Mouse (Mus musculus) brain, embryonic 14.5 days (tissue): ENCODE measurements around the gene Tpr. TPM values are rescaled to one million over a fixed set of nuclear protein-coding genes. Genes with fewer than 3 reads are reported as not detected.
A peak's percentile ranks its signal among the peaks of the same experiment; 100 is the strongest.

ENCODE experiments used
- DNase-seq: peaks from one replicate; pipeline ENCODE4 v3.0.0-alpha.2; 2011; ENCODE audit warnings: low read depth
- CTCF ChIP-seq: fragments of 200-500 bp; IDR thresholded peaks from 2 replicates; pipeline ENCODE4 v1.5.1; 2012; ENCODE audit warnings: inconsistent platforms, mild to moderate bottlenecking, moderate library complexity, borderline replicate concordance; ENCODE audit not compliant: insufficient read depth, insufficient read length; ENCODE audit errors: extremely low read depth
- POLR2A ChIP-seq: fragments of 200-500 bp; IDR thresholded peaks from 2 replicates; pipeline ENCODE4 v1.6.1; 2012; ENCODE audit warnings: mild to moderate bottlenecking, inconsistent platforms, borderline replicate concordance; ENCODE audit not compliant: poor library complexity, insufficient read depth, insufficient read length, severe bottlenecking; ENCODE audit errors: extremely low read depth
- polyA plus RNA-seq: library from polyadenylated mRNA; depleted of rRNA; stranded (reverse); fragments of >200 nt; gene quantifications from 2 replicates; pipeline ENCODE4 v1.2.3, GENCODE M21; 2012; rRNA removed

The Tpr gene
- 72.1 and 111 TPM in 2 replicates for polyA plus RNA-seq

GRCm38 (mm10) chr1:150392638-150393487, at the start of gene Tpr, which contains the start of gene Odr4:
Tpr (plus strand) TSS chr1:150392838.
Odr4 (minus strand) TSS chr1:150393080.
- peak; percentile 100 for DNase-seq
- TF ChIP-seq CTCF (peak; percentile 66), POLR2A (peak; percentile 93)

GRCm38 (mm10) chr1:150360864-150361263, 31.8 kb upstream of the Tpr start:
- TF ChIP-seq POLR2A: no peak
- no peak for TF ChIP-seq CTCF
- DNase-seq: no peak

GRCm38 (mm10) chr1:150372895-150373294, 19.7 kb upstream of the Tpr start:
- peak; percentile 14 for DNase-seq
- no peak for TF ChIP-seq CTCF
- TF ChIP-seq POLR2A: no peak

DNA sequence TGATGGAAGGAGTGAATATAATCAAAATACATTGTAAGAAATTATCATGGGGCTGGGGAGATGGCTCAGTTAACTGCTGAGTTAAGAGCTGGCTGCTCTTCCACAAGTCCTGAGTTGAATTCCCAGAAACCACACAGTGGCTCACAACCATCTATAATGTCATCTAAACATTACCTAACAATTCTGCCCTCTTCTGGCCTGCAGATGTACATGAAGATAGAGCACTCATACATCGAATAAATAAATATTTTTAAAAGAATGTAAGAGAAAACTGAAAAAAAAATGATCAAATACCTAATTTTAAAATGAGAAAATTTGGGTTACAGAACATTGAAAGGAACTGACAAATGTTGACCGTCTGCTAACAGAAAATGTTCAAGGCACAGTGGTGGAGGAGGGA, 18.4 kb upstream of the Tpr start:
- TF ChIP-seq CTCF (no peak), POLR2A (no peak)
- DNase-seq: no peak

DNA sequence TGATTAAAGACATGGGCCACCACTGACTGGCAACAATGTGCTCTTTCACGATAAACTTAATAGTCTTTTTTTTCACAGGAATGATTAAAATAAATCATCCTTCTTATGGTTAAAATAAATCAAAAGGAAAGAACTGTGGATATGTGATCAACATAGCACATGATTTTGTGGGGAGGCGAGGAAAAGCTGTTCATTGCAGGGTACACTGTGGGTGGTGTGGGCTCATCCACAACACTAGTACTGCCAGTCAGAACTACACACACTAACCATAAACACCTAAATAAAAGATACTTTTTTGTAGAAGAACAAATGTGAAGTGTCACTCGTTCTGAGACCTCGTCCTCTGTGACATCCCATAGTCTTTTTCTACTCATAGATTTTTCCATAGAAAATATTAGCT, 8.5 kb upstream of the Tpr start:
- TF ChIP-seq CTCF (no peak), POLR2A (no peak)
- DNase-seq: no peak

DNA sequence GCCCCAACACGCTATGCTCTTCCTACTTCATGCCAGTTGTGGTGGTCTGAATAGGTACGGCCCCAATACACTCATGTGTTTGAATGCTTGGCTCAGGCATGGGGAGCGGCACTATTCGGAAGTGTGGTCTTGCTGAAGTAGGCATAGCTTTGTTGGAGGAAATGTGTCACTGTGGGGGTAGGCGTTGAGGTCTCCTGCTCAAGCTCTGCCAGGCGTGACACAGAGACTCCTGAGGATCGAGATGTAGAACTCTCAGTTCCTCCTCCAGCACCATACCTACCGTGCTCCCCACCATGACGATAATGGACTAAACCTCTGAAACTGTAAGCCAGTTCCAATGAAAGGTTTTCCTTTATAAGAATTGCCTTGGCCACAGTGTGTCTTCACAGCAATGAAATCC, 5.1 kb upstream of the Tpr start:
- TF ChIP-seq CTCF (no peak), POLR2A (no peak)
- DNase-seq: no peak

GRCm38 (mm10) chr1:150389390-150390129, 3.1 kb upstream of the Tpr start:
- no peak for DNase-seq
- TF ChIP-seq CTCF: no peak
- no peak for TF ChIP-seq POLR2A

- TF ChIP-seq CTCF (no peak), POLR2A (no peak)
- DNase-seq: no peak
Measured at GRCm38 (mm10) chr1:150391931-150392637, 554 bp upstream of the Tpr start.

GRCm38 (mm10) chr1:150393488-150393852, 832 bp downstream of the Tpr start:
- TF ChIP-seq CTCF: no peak
- no peak for TF ChIP-seq POLR2A
- no peak for DNase-seq

DNA sequence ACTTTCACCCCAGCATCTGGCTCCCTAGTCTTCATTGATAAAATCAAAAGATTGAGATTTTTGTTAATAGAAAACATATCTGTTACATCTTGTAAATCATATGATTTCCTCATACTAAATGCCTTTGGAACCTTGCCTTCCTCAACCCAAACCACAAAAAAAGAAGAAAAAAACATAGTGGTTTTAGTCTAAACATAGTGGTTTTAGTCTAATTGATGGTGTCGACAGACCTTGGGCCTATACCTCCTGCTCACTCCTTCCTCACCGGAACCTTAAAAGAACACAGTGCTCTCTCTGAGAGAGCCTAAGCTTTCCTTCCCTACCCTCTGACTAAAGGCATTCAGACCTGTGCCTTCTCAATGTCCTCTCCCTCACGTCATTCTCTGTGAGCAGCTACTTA, 3.4 kb downstream of the Tpr start:
- no peak for TF ChIP-seq POLR2A
- TF ChIP-seq CTCF: no peak
- DNase-seq: no peak

DNA sequence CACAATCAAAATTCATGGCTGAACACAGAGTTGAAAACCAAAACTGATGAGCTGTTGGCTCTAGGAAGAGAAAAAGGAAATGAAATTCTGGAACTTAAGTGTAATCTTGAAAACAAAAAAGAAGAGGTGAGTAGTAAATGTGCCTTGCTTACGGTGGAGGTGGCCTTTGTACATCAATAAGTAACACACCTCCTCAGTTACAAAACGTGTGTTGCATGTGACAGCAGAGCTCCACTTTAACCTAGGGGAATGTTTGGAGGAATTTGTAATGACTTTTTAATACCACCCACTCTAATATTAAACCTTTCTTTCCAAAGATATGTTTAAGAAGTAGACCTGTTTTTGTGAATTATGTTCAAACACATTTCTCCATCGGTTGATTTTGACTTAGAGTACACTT, 11.3 kb downstream of the Tpr start:
- TF ChIP-seq CTCF: no peak
- no peak for TF ChIP-seq POLR2A
- DNase-seq: no peak

GRCm38 (mm10) chr1:150404555-150404954, 11.9 kb downstream of the Tpr start:
- TF ChIP-seq CTCF (no peak), POLR2A (no peak)
- DNase-seq: no peak

GRCm38 (mm10) chr1:150407285-150407684, 14.6 kb downstream of the Tpr start:
- TF ChIP-seq CTCF (no peak), POLR2A (no peak)
- DNase-seq: no peak

- no peak for TF ChIP-seq CTCF
- no peak for TF ChIP-seq POLR2A
- no peak for DNase-seq
Measured at GRCm38 (mm10) chr1:150409996-150410395, 17.4 kb downstream of the Tpr start.

DNA sequence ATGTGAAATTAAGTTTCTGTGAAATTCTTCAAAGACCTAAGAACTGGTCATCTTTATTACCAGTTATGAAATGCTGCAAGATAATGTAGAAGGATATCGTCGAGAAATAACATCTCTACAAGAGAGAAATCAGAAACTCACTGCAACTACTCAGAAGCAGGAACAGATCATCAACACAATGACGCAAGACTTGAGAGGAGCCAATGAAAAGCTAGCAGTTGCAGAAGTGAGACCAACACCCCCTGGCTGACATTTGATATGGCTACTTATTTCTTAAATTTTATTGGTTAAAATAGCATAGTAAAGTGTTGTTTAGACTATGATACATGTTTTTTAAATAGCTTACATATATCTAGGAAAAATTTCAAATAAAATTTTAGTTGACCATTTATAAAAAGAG, 23.4 kb downstream of the Tpr start:
- TF ChIP-seq POLR2A: no peak
- TF ChIP-seq CTCF: no peak
- no peak for DNase-seq
